Mouse (Mus musculus) left cerebral cortex, postnatal 10 days (tissue): Measurements from ENCODE around the gene Robo1. TPM values are rescaled to one million over a fixed set of nuclear protein-coding genes. Genes with fewer than 3 reads are reported as not detected.
"Not testable (repeated sequence)": the region's sequence is repeated elsewhere in the genome, so short reads cannot be mapped to it uniquely, and the experiment has no call there.

Source experiments
- DNase-seq, 2 experiments: peaks; one replicate each; pipeline ENCODE4 v3.0.0; 2021 to 2022; ENCODE audit warnings: low spot score in 2 of 2, mixed read lengths in 1 of 2; ENCODE audit errors: extremely low spot score in 1 of 2
- intact Hi-C: fragments of 180-260 bp; cut with DNase I; formaldehyde crosslinking; loops from one replicate; pipeline ENCODE4 v1.15.1; 2025
- total RNA-seq, 2 experiments: library from RNA; stranded (reverse); gene quantifications; 2 replicates each; pipeline ENCODE4 v1.2.3; 2021

The Robo1 gene
- total RNA-seq, 2 experiments from 2014 or later, result 96.8 to 101 TPM

DNA sequence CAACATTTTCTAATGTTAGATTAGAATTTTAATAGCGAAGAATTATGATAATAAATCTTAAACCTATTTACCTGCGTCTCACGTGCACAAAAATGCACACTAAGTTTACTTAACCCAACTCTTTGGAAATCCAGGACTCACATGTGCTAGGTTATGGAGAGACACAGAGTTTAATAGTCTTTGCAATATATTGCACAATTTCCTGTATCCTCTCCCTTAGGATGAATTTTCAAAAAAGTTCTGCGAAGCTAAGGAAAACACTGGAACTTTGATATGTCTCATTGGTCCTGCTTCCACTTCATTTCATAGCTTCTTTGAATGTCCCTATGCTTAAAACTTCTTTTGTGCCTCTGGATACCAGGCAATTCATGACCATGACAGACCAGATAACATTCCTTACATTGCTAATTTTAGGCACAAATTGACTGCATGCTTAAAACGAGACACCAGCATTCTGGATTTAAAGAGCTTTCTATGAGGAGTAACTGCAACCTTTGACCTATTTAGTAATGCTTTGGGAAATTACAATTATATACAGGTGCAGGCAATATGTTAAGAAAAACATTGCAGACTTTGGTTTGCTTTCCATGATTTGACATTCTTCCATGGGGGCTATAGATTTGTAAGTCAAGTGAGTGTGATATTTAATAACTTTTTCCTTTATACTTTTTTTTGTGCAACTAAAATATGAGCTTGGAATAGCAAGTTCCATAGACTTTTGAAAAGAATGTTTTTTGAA, 111.4 kb downstream of the Robo1 start:
- intact Hi-C loops, result no loop called here
- DNase-seq, result no peak

DNA sequence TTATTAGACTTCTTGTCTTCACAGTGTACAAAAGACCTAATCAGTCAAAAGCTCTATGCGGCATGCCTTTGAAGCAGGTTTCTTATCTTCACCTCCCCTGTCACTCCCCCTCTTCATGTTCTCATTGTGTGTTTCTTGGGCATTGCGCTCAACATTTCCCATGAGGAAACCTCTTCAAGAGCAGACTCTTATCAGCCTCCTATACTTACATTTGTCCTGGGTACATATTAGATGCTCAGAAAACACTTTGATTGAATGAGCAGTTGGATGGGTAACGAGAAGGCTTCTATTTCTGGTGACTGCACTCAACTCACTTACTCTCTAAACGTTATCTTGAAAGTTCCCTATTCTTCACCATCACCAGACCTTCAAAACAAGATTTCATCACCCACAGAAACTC, 114.3 kb downstream of the Robo1 start:
- DNase-seq, result no peak
- intact Hi-C loops, result no loop called here

- intact Hi-C loops, result no loop called here
- no peak for DNase-seq
These were observed 126.3 kb downstream of the Robo1 start for GRCm38 (mm10) chr16:72434396-72434795.

- DNase-seq, result no peak
- intact Hi-C loops, result no loop called here
These were observed 136.5 kb downstream of the Robo1 start for GRCm38 (mm10) chr16:72444428-72445135.

DNA sequence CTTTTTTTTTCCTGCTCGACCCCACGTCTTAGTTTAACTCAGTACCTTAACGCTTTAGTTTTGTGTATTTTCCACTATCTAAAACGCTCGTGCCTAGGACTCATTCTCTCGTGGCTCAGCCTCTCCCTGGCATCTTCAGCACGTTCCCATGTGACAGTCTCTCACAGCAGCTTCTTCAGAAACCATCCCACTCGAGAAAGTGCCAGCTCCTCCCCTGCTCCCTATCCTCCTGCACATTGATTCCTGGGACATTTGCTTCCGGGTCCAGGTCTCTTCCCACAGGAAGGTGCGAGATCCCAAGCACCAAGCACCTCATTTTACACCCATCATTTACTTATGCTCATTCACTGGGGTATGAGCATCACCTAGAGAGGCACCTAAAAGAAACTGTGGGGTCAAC, 150.0 kb downstream of the Robo1 start:
- no peak for DNase-seq

GRCm38 (mm10) chr16:72458576-72458975, 150.5 kb downstream of the Robo1 start:
- intact Hi-C loops, result no loop called here
- DNase-seq, result no peak

More for the DNA sequence above, 150.0 kb downstream of the Robo1 start:
- intact Hi-C loops, result no loop called here

GRCm38 (mm10) chr16:72465696-72466095, 157.6 kb downstream of the Robo1 start:
- intact Hi-C loops, result no loop called here
- no peak for DNase-seq

- DNase-seq, result no peak
- intact Hi-C loops, result no loop called here
These were observed 162.0 kb downstream of the Robo1 start for GRCm38 (mm10) chr16:72470037-72470673.

DNA sequence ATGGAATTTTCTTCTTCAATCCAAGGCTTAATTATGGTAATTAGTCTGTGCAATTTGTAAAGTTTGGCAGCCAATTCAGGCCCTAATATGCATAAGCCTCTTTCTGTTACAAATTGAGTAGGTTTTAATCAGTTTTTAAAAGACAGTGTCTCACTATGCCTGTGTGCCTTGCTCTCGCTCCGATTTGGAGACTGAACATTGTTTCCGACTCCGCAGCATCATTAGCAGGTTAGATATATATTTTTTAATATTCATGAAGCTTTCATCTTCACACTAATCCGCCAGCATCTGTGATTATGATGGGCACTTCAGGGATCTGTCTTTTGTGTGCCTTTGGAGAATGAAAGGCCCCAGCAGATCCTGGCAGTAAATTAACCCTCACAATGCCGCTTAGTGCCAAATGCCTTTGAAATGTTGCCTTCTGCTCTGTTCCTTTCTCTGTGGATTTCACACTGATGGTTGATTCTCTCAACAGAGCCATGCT, 202.7 kb downstream of the Robo1 start:
- peak in 1 of 2 experiments; percentile 38 for DNase-seq
- intact Hi-C loops, result no loop called here

DNA sequence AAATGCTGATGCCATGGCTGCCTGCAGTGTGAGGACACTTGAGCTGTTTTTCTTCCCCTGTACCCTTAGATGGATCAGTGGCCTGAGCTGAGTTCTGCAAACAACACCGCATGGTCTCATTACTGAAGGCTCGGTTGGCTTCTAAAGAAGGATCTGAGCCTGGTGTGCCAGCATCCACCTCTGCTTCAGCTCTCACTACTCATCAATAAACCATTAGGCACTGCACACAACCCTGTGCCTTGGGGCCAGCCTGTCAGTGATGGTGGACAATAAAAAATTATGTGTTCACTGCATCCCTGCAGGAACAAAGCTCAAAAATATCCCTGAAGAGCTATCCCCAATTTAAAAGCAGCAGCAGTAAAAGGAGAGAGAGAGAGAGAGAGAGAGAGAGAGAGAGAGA, 223.2 kb downstream of the Robo1 start:
- DNase-seq, result no peak
- intact Hi-C loops, result no loop called here

DNA sequence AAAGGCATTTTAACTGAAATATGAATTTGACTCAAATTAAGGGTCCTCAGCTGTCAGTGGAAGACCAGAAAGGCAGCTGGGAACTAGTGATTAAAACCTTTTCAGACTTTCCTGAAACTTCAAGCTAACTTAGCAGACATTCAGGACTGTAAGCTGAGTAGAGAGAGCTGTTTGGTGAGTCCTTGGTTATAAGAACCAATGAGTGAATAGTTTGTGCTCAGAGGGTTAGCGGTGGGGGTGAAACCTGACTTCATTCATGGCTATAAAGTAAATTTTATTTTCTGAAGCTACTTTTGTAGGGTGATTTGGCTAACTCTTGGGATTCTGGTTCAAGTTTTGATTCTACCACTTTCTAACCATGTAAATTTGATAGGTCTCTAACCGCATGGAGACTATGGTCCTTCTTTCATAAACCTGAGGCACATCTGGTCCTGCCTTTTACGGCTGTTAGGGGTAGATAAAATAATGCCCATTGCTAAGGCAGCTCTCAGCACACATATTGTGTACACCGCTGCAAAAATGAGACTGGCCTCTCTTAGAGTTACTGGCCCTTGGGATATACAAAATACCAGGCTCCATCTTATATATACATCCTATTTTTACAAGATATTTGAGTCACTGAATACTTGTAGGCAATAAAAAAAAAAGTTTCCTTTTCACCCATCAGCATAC, 225.9 kb downstream of the Robo1 start:
- intact Hi-C loops, result no loop called here
- no peak for DNase-seq

GRCm38 (mm10) chr16:72538171-72538570, 230.1 kb downstream of the Robo1 start:
- no peak for DNase-seq
- intact Hi-C loops, result no loop called here

DNA sequence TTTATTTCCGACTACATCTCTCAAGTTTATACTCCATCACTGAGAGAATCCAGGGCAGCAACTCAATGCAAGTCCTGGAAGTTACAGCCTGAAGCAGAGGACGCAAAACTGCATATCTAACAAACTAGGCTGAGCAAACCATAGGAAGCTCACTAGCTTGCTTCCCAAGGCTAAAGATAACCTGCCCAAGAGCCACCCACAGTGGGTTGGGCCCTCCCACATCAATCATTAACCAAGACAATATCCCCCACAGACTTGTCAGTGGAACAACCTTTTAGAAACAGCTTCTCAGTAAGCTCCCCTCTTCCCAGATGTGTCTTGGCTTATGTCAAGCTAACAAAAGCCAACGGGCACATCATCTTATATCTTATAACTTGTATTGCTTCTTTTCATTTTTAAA, 235.8 kb downstream of the Robo1 start:
- DNase-seq, result no peak
- intact Hi-C loops, result no loop called here

DNA sequence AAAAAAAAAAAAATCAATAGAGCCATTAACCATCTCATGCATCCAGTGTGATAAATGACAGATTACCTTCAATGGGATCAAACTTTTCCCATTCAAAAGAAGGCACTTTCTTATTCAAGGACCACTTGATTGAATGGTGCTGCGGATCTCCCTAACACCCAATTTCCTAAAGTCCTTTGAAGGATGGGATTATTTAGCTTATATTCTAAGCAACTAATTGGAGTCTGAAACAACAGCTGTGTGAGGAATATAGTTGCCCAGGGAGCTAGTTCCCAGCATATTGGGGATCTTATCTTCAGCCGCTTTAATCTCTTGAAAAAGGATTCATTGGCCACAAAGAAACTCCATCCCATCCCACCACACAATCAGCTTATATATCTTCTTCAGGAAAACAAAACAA, 236.8 kb downstream of the Robo1 start:
- intact Hi-C loops, result no loop called here
- DNase-seq, result no peak

GRCm38 (mm10) chr16:72551672-72552243, 243.7 kb downstream of the Robo1 start:
- DNase-seq, result no peak
- intact Hi-C loops, result no loop called here

DNA sequence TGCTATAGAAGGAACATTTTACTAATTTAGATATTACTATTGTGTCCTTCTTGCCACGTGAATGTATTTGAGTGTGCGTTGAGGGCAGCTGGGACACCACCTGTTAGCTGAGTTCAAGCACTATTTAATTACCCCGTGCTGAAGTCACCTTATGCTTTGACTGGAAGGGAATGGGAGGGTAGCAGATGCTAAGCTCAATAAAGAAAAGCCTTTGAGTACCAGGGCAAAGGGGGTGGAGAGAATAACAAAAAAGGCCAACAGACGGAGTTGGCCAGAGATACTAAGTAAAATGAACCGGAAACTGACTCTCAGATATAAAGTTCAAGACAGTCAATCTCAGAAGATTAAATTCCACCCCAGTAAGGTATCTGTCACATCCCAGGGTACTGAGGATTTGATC, 245.6 kb downstream of the Robo1 start:
- intact Hi-C loops, result no loop called here
- DNase-seq, result no peak

DNA sequence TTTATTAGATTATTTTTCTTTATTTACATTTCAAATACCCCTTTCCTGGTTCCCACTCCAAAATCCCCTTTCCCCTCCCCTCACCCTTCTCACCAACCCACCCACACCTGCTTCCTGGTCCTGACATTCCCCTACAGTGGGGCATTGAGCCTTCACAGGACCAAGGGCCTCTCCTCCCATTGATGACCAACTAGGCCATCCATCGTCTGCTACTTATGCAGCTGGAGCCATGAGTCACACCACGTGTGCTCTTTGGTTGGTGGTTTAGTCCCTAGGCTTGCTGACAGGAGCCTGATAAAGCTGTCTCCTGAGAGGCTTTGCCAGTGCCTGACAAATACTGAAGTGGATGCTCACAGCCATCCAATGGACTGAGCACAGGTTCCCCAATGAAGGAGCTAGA, 254.0 kb downstream of the Robo1 start:
- intact Hi-C loops, DNase-seq: not testable (repeated sequence)

DNA sequence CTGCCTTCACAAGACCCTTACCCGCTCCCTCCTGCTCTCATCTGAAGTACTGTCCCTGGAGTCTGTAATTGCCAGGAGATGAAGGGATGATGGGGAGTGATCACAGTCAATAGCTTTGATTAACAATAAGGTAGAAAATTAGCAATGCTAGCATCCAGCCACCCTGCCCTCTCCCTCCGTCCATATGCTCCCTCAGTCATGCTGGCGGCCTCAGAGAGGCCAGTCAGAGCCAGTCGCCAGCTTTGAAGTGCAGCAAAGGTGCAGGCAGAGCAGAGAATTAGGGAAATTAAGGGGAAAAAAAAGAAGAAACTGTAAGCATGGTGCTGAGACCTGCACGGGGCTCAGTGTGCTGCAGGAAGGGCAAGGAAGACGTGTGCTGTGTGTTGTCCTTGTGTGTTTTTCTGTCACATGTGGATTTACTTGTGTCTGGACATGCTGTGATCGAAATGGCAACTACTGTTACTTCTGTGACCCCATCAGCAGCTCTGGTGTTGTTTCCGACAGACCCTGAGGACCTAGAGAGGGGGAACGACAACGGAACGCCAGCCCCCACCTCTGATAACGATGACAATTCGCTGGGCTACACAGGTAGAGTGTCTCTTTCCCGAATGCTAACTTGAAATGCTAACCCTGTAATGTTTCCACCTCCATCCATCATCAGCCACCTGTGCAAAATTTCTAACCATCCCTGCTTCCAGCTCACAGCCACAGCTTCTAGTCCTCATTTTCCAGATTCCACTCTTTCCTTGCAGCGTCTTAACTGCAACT, 255.3 kb downstream of the Robo1 start:
- no peak for DNase-seq
- intact Hi-C loops, result no loop called here
